Mouse (Mus musculus) spleen, adult 2 months (tissue): ENCODE measurements around the gene Ly6g5c. TPM values are rescaled to one million over a fixed set of nuclear protein-coding genes. Genes with fewer than 3 reads are reported as not detected.

Source experiments
- DNase-seq, 2 experiments: peaks; one replicate each; pipeline versions ENCODE4 v3.0.0 to v3.0.0-alpha.2; 2012 to 2021; ENCODE audit warnings: low spot score in 2 of 2, low read depth in 1 of 2
- H3K27ac ChIP-seq: fragments of 200-500 bp; 2 replicates; pipeline ENCODE4 v1.5.1; 2012; ENCODE audit warnings: low read length, inconsistent platforms; ENCODE audit not compliant: insufficient read depth
- H3K27me3 ChIP-seq: fragments of 200-500 bp; 2 replicates; pipeline ENCODE4 v1.6.1; 2012; ENCODE audit warnings: mild to moderate bottlenecking, moderate library complexity, low read length, inconsistent platforms; ENCODE audit not compliant: control insufficient read depth, insufficient read depth
- H3K36me3 ChIP-seq: fragments of 200-500 bp; 2 replicates; pipeline ENCODE4 v1.6.1; 2012; ENCODE audit warnings: mild to moderate bottlenecking, low read length, inconsistent platforms; ENCODE audit not compliant: control insufficient read depth, insufficient read depth
- H3K4me1 ChIP-seq: fragments of 200-500 bp; 2 replicates; pipeline ENCODE4 v1.6.1; 2011; ENCODE audit warnings: inconsistent platforms; ENCODE audit not compliant: control insufficient read depth, insufficient read depth, insufficient read length
- H3K4me3 ChIP-seq: fragments of 200-500 bp; 2 replicates; pipeline ENCODE4 v1.5.1; 2011; ENCODE audit warnings: mild to moderate bottlenecking, inconsistent platforms; ENCODE audit not compliant: insufficient read depth, insufficient read length; ENCODE audit errors: extremely low read depth
- CTCF ChIP-seq: fragments of 200-500 bp; IDR thresholded peaks from 2 replicates; pipeline ENCODE4 v1.5.1; 2011; ENCODE audit warnings: mild to moderate bottlenecking, inconsistent platforms; ENCODE audit not compliant: insufficient read depth, insufficient read length, insufficient replicate concordance; ENCODE audit errors: extremely low read depth
- POLR2A ChIP-seq: fragments of 200-500 bp; IDR thresholded peaks from 2 replicates; pipeline ENCODE4 v1.6.1; 2011; ENCODE audit warnings: low read depth, low read length, inconsistent platforms
- WGBS: fragments of 180-500 bp; shearing (Covaris S2); methylation state at CpG from one replicate; pipeline ENCODE4 v1.1.7; 2018; 5-methylcytosine and 5-hydroxymethylcytosine counted together
- polyA plus RNA-seq: library from polyadenylated mRNA; depleted of rRNA; stranded (reverse); fragments of >200 nt; gene quantifications from 2 replicates; pipeline ENCODE4 v1.2.3, GENCODE M21; 2012

Gene Ly6g5c
- polyA plus RNA-seq, 1 experiment, result not detected

- Histone ChIP-seq H3K27ac (no peak overlapping the region), H3K36me3 (peaks cover 94% of the 10 kb centered on the region), H3K4me3 (no peak overlapping the region), H3K4me1 (no peaks in the 10 kb centered on the region), H3K27me3 (no peaks in the 10 kb centered on the region)
- TF ChIP-seq CTCF (no peak), POLR2A (no peak)
- WGBS, result 96% methylated on average over 7 of the region's 7 CpGs
- no peak for DNase-seq
Observed at GRCm38 (mm10) chr17:35154616-35155015, 46.5 kb downstream of the Ly6g5c start.

GRCm38 (mm10) chr17:35155451-35155850 is 47.4 kb downstream of the Ly6g5c start:
- 93% methylated on average over 12 of the region's 12 CpGs for WGBS
- TF ChIP-seq CTCF (no peak), POLR2A (no peak)
- Histone ChIP-seq H3K4me1 (no peaks in the 10 kb centered on the region), H3K4me3 (no peak overlapping the region), H3K27me3 (no peaks in the 10 kb centered on the region), H3K36me3 (peaks cover 94% of the 10 kb centered on the region), H3K27ac (no peak overlapping the region)
- no peak for DNase-seq

- no peaks in the 10 kb centered on the region for H3K4me1 ChIP-seq
- peaks cover 97% of the 10 kb centered on the region for H3K36me3 ChIP-seq
- TF ChIP-seq POLR2A (no peak), CTCF (no peak)
- WGBS, result 95% methylated on average over 33 of the region's 33 CpGs
- no peak overlapping the region for H3K27ac ChIP-seq
- no peak for DNase-seq
- H3K4me3 ChIP-seq, result no peak overlapping the region
- H3K27me3 ChIP-seq, result no peaks in the 10 kb centered on the region
Observed at GRCm38 (mm10) chr17:35156461-35157200, 48.6 kb downstream of the Ly6g5c start.

GRCm38 (mm10) chr17:35157254-35157653 is 49.2 kb downstream of the Ly6g5c start:
- H3K36me3 ChIP-seq, result peaks cover 96% of the 10 kb centered on the region
- no peak for DNase-seq
- H3K27me3 ChIP-seq, result no peaks in the 10 kb centered on the region
- no peaks in the 10 kb centered on the region for H3K4me1 ChIP-seq
- 88% methylated on average over 8 of the region's 8 CpGs for WGBS
- no peak overlapping the region for H3K27ac ChIP-seq
- TF ChIP-seq CTCF, result no peak
- TF ChIP-seq POLR2A, result no peak
- H3K4me3 ChIP-seq, result no peak overlapping the region

- H3K4me1 ChIP-seq, result peaks cover under 1% of the 10 kb centered on the region; the same call in 1 of the 2 replicates
- no peaks in the 10 kb centered on the region for H3K27me3 ChIP-seq
- TF ChIP-seq POLR2A (no peak), CTCF (no peak)
- 93% methylated on average over 8 of the region's 8 CpGs for WGBS
- no peak for DNase-seq
- H3K27ac ChIP-seq, result no peak overlapping the region
- H3K36me3 ChIP-seq, result peaks cover 91% of the 10 kb centered on the region
- no peak overlapping the region for H3K4me3 ChIP-seq
Observed at GRCm38 (mm10) chr17:35157661-35158175, 49.6 kb downstream of the Ly6g5c start.

- H3K4me1 ChIP-seq, result peaks cover 6% of the 10 kb centered on the region; the same call in 1 of the 2 replicates
- TF ChIP-seq CTCF (no peak), POLR2A (no peak)
- no peak for DNase-seq
- no peak overlapping the region for H3K4me3 ChIP-seq
- H3K36me3 ChIP-seq, result peaks cover 78% of the 10 kb centered on the region
- H3K27ac ChIP-seq, result no peak overlapping the region
- no peaks in the 10 kb centered on the region for H3K27me3 ChIP-seq
- 97% methylated on average over 16 of the region's 16 CpGs for WGBS
Observed at GRCm38 (mm10) chr17:35158850-35159593, 50.9 kb downstream of the Ly6g5c start.
